Mouse (Mus musculus) erythroblast, embryonic 14.5 days (primary cell): Measurements from ENCODE around the gene Gimap9.

Experiments
- GATA1 ChIP-seq: IDR thresholded peaks from 2 replicates; pipeline ENCODE4 v1.6.1; 2012; ENCODE audit warnings: low read length, inconsistent platforms, mixed read lengths
- TAL1 ChIP-seq: IDR thresholded peaks from 3 replicates; pipeline ENCODE4 v1.6.1; 2012; ENCODE audit warnings: low read length, inconsistent platforms, mixed read lengths

- TF ChIP-seq TAL1 (no peak), GATA1 (no peak)
These were observed 27.1 kb upstream of the Gimap9 start for GRCm38 (mm10) chr6:48648779-48649178.
